Mouse (Mus musculus) erythroid progenitor cell, adult 5-6 weeks (primary cell): ENCODE data around the gene Gm17651. TPM values are rescaled to one million over a fixed set of nuclear protein-coding genes. Genes with fewer than 3 reads are reported as not detected.

Experiments
- ATAC-seq: replicated peaks from 2 replicates; pipeline ENCODE4 v1.8.0; 2016; ENCODE audit warnings: moderate number of reproducible peaks, mild to moderate bottlenecking, moderate TSS enrichment, inconsistent platforms; ENCODE audit not compliant: poor library complexity, low FRiP score, severe bottlenecking
- total RNA-seq, 2 experiments: library from RNA; stranded (forward) in 1 of 2; stranded (reverse) in 1 of 2; fragments of 150-400 nt in 1 of 2; fragments of 186-747, 209-891 nt in 1 of 2; gene quantifications; 2 replicates each; pipeline versions ENCODE4 v1.2.3 to v1.2.4; 2015 to 2017; ENCODE audit warnings: low replicate concordance in 2 of 2

Gm17651 gene
- total RNA-seq (2015; ENCODE audit: low replicate concordance) (not detected in 2 replicates), total RNA-seq (2017; ENCODE audit: low replicate concordance) (not detected in 2 replicates)

- no peak for ATAC-seq
These were observed at the start of gene Gm17651 for GRCm38 (mm10) chr3:97674644-97675110. Gm17651 (minus strand) TSS chr3:97674694.

- no peak for ATAC-seq
These were observed 44.6 kb upstream of the Gm17651 start for GRCm38 (mm10) chr3:97719116-97719515.

DNA sequence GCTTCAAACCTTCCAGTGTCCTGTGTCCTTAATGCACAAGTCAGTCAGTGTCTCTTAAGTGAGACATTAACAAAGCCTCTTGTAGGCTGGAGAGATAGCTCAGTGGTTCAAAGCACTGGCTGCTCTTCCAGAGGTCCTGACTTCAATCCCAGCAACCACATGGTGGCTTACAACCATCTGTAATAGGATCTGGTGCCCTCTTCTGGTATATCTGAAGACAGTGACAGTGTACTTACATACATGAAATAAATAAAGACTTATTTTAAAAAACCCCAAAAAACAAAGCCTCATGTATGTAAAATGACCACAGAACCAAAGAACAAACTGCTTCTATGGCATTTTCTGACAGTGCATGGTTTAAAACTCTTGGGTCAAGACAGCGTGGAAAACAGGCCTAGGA, 41.4 kb upstream of the Gm17651 start:
- ATAC-seq: no peak

GRCm38 (mm10) chr3:97710881-97711280, 36.4 kb upstream of the Gm17651 start:
- ATAC-seq: no peak

GRCm38 (mm10) chr3:97710134-97710533, 35.6 kb upstream of the Gm17651 start:
- ATAC-seq: no peak

GRCm38 (mm10) chr3:97706561-97706960, 32.1 kb upstream of the Gm17651 start:
- no peak for ATAC-seq

DNA sequence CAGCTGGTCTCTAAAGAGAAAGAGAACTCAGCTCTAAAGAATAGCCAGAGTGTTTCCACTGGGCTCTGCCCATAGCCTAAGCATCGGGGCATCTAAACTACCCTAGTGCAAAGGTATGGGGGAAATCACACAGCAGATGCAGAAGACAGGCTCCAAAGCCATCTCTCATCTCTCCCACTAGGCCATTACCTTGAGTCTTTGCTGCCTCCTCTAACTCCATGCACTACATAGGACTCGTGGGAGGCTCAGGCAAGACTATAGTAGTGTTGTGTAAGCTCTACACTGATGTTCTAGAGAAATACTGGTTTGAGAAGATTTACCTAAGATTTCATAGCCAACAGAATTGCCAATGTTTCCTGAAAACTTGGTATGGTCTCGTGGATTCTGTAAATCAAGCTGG, 31.0 kb upstream of the Gm17651 start:
- ATAC-seq: no peak

DNA sequence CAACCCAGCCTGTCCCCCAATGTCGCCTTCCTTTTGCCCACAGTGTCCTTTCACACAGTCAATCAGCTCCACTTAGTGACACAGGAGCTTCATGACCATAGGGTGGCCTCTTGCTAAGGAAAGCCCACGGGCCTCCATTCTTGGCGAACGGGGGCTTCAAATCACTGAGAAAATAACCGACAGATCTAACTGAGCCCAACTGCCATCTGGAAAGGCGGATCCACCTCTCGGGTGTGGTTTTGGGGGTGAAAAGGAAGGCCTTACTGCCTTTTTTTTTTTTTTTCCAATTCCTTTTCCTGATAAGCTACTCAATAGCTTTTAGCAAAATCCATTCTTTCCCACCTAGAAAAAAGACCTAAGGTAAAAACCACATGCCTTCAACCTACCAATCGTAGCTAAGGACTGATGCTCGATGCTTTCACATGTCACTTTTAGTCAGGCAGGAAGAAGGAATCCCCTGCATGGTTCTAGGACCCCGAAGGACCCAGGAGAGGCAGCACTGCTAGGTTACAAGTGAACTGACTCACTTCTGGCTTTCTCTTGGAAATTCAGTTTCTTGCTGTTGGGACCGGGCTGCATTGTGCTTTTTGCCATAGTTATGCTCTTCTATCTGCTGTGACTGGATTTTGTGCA, 28.1 kb upstream of the Gm17651 start:
- ATAC-seq: no peak

- ATAC-seq: no peak
These were observed 26.7 kb upstream of the Gm17651 start for GRCm38 (mm10) chr3:97701198-97701597.

DNA sequence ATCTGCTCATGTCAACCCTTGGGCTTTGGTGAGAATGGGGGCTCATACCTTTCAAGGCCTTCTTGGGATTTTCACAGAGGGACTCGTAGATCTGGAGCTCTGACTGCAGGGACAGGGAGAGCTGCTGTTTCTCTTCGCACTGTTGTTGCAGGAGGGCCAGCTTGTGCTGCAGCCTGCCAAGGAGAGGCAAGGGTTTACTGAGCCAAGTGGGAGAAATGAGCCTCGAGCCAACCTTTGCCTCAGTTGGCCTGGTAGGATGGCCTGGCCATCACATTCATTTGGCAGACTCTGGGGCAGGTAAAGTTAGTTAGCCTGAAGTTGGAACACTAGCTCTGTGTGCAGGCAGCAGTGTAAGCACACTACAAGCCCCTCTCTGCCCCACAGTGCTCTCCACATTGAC, 24.6 kb upstream of the Gm17651 start:
- no peak for ATAC-seq

DNA sequence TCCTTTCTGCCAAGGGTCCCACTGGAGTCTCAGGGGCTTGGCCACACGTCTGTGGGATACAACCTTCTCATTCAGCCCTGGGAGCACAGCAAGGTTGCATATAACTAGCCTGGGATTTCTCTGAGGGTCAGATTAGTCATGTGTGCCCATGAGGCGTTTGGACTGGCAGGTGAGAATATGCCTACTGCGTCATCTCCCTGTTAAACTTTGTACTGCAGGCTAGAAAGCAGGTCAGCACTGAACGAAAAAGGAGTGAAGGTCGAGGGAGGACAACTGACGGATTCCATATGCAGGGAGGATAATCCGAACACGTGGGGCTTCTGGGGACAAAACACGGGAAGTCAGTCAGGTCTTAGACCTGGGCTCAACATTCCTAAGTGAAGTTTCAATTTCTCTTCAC, 22.8 kb upstream of the Gm17651 start:
- ATAC-seq: no peak

DNA sequence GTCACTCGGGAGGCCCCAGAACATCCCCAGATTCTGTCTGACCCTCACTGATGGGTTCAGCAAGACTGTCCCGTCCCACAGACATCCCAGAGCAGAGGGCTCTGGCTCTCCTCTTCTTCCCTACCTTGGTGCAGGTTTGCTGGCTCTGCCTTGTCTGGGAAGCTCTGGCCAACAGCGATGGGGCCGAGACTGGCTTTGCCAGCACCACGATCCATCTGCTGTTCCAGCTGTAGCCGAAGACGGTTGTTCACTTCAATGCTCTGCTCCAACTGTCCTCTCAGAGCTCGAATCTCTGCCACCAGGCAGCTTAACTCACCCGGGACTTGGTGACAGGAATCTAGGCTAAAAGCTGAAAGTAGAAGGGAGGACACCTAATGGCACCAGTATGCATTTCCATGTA, 22.4 kb upstream of the Gm17651 start:
- no peak for ATAC-seq

DNA sequence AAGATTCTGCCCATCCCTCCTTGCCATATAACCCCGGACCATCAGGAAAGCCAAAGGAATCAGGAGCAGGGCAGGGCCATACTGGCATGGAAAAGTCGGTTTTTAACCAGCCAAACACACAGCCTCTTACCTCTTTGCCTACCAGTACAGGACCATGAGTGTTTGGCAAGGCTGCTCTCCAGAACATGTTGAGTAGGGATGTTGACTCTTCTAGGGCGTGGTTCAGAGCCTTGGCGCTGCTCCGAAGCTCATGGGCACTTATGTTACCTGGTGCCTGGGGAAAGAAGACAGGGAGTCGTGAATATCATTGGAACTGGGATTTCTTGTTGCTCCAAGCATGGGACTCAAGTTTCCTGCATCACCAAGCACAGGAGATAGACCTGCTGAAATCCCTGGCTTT, 19.3 kb upstream of the Gm17651 start:
- ATAC-seq: no peak

DNA sequence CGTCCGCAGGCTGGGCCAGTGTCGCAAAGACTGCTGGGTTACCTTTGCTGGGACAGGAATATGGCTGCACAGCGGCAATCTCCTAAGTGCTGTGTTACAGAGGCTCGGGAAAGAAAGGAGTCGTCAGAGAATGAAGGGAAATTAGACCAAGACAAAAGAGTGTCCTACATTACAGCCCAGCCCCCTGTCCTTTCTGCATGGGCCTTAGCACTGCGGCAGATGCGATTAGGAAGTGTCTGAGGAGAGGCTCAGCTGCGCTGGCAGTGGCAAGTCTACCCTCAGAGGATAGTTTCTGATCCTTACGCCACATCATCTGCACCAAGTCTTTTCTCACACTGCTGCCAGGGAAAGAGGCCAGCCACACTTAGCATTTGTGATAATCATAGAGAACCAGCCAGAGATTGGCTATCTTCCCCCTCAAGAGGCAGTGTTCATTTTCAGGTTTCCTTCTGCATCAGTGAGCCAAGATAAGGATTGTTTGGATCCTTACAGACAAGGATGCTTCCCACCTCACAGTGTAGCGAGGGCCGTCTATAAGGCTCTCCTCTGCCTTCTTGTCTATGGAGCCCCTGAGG, 17.0 kb upstream of the Gm17651 start:
- no peak for ATAC-seq

DNA sequence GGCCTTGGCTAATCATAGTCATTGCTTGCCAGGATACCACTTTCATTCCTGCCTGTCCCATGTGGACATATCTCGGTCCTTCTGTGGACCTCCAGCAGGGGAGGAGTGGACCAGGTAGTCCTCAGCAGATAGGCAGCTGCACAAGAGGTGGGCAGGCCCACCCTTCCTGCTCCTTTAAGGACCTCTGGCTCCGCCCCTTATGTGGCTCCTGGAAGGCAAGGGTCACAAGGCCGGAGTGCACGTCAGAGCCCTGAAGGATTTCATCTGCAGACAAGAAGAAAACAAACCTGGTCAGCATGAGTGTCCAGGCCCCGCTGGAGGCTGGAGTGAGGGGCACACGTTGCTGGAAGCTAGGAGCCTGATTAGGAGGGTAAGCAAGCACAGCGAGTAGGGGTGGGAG, 16.1 kb upstream of the Gm17651 start:
- no peak; the same call in 1 of the 2 replicates for ATAC-seq

DNA sequence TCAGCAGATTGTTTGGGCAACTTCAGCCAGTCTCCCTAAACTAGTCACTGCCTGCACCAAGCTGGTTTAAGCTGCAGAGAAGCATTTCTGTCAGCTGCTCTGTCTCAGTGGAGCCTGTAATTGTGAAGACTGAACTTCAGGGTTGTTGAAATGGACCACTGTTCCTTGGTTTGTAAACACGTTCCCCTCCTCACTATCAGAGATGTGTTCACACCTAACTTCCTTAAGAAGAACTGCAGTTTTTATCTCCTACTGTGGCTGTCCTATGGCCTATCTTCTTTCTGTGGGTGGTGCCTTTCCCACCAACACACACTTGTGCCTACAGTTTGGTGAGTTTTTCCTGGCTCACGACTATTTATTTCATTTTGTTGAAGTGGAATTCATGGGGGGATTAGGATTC, 14.8 kb upstream of the Gm17651 start:
- ATAC-seq: no peak

GRCm38 (mm10) chr3:97686372-97687117, 12.1 kb upstream of the Gm17651 start:
- no peak for ATAC-seq

DNA sequence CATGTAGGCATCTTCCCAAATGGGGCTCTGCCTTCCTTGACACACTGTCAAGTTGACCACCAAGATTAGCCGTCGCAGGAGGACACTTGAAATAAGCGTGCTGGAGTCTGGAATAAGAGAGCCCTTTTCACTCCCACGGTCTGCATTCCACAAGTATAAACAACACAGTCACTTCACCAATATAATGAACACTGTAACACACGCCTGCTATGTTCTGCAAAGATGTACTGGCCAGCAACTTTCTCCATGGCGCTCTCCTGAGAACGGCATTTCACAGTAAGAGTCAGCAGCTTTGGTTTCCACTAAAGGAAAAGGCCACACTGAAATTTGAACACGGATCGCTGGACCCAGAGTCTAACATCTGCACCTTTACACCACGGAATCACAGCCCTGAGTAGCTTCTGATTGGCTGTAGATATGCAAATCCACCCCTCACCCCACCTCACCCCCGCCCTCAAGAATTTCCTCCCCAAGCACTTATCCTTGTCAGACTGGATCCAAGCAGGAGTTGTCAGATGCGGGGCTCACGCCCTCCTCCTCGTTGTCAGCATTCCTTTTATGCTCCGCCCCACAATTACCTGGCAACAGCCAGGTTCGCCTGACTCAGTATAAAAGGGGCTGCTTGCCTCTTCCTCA, 9.2 kb upstream of the Gm17651 start:
- ATAC-seq: no peak

GRCm38 (mm10) chr3:97682576-97682975, 8.1 kb upstream of the Gm17651 start:
- no peak for ATAC-seq

GRCm38 (mm10) chr3:97682159-97682502, 7.6 kb upstream of the Gm17651 start:
- no peak for ATAC-seq
